Mouse (Mus musculus): ENCODE measurements around the gene Olfr458. TPM values are rescaled to one million over a fixed set of nuclear protein-coding genes. Genes with fewer than 3 reads are reported as not detected.

Gene Olfr458
- polyA plus RNA-seq, 1 experiment from 2014 or later, result not detected

DNA sequence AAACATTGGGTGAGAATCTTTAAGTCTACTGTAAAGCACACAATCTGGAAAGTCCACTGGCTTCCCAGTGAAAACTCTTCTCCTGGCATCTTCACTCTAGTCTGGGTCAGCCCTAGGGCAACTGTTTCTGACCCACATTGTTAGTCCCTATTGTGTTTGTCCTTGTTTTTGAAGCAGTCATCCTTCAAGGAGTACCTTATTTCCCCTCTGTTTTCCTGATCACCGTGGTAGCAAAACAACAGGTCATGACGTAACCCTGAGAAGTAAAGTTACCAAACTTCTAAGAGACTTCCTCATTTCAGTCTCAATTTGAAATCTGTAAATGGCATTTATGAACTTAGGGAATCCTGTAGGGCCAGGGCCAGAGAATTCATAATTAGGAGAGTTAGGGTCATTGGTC lies 43.6 kb downstream of the Olfr458 start:
- H3K9ac ChIP-seq (ENCODE audit: low read depth, low read length), result no peak overlapping the region
- H3K27ac ChIP-seq (ENCODE audit: low read depth, low read length), result no peak overlapping the region
- H3K4me1 ChIP-seq (replicated peaks; ENCODE audit: control insufficient read depth, insufficient read depth, low read length), result no peaks in the 10 kb centered on the region
- H3K27me3 ChIP-seq (ENCODE audit: control insufficient read depth, insufficient read depth, low read length), result no peaks in the 10 kb centered on the region
- H3K4me3 ChIP-seq (ENCODE audit: low read depth, low read length), result no peak overlapping the region
- no peaks in the 10 kb centered on the region for H3K36me3 ChIP-seq (ENCODE audit: control insufficient read depth, insufficient read depth, low read length)
- no peak overlapping the region for H3K4me2 ChIP-seq (replicated peaks; ENCODE audit: low read depth, low read length)
- DNase-seq (ENCODE audit: low spot score) (no peak), ATAC-seq (ENCODE audit: low FRiP score) (no peak)
- H3K9me3 ChIP-seq (ENCODE audit: control insufficient read depth, low read length), result no peaks in the 10 kb centered on the region
- WGBS, result 66% methylated on average over 2 of the region's 2 CpGs

DNA sequence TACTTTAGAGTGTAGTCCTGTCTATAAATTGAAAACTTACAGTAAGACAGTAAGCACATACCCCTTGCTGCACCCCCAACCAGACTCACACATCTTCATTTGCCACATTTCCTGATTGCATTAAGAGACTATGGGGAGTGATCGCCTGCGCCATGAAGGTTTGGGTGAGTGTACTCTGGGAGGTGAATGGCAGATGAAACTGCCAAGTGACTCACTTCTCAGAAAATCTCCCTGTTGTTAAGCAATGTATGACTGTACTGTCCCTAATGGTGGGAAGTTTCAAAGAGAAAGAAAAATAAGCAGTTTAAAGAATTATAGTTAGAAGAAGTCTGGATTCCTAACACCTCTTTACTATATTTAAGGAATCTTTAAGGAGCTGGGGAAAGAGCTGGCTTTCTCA lies 45.6 kb downstream of the Olfr458 start:
- H3K9me3 ChIP-seq (ENCODE audit: control insufficient read depth, low read length), result no peaks in the 10 kb centered on the region
- no peak overlapping the region for H3K4me3 ChIP-seq (ENCODE audit: low read depth, low read length)
- no peak overlapping the region for H3K4me2 ChIP-seq (replicated peaks; ENCODE audit: low read depth, low read length)
- DNase-seq (ENCODE audit: low spot score), result no peak
- no peaks in the 10 kb centered on the region for H3K27me3 ChIP-seq (ENCODE audit: control insufficient read depth, insufficient read depth, low read length)
- H3K9ac ChIP-seq (ENCODE audit: low read depth, low read length), result no peak overlapping the region
- WGBS, result 87% methylated on average over 2 of the region's 2 CpGs
- ATAC-seq (ENCODE audit: low FRiP score), result no peak
- H3K27ac ChIP-seq (ENCODE audit: low read depth, low read length), result no peak overlapping the region
- no peaks in the 10 kb centered on the region for H3K36me3 ChIP-seq (ENCODE audit: control insufficient read depth, insufficient read depth, low read length)
- no peaks in the 10 kb centered on the region for H3K4me1 ChIP-seq (replicated peaks; ENCODE audit: control insufficient read depth, insufficient read depth, low read length)

Other genes with a start within 250 kb of the Olfr458 start
- gene Tas2r144, start 249.9 kb downstream of the Olfr458 start, polyA plus RNA-seq (2014; fragmentation: Nextera tagmentation; extraction: Ambion mirVana), result not detected in 2 replicates
- gene Gstk1, start 219.3 kb downstream of the Olfr458 start, polyA plus RNA-seq (2014; fragmentation: Nextera tagmentation; extraction: Ambion mirVana), result 15.7 and 20.2 TPM in 2 replicates
- 0.63 and 0.86 TPM in 2 replicates for gene Tmem139, start 203.2 kb downstream of the Olfr458 start, polyA plus RNA-seq (2014; fragmentation: Nextera tagmentation; extraction: Ambion mirVana)
- 59.7 and 67.8 TPM in 2 replicates for gene Casp2, start 200.2 kb downstream of the Olfr458 start, polyA plus RNA-seq (2014; fragmentation: Nextera tagmentation; extraction: Ambion mirVana)
- 1.4 and 1.5 TPM in 2 replicates for gene Clcn1, start 178.5 kb downstream of the Olfr458 start, polyA plus RNA-seq (2014; fragmentation: Nextera tagmentation; extraction: Ambion mirVana)
- 2.6 and 3.1 TPM in 2 replicates for gene Fam131b, start 140.6 kb downstream of the Olfr458 start, polyA plus RNA-seq (2014; fragmentation: Nextera tagmentation; extraction: Ambion mirVana)
- gene Zyx, start 115.6 kb downstream of the Olfr458 start, polyA plus RNA-seq (2014; fragmentation: Nextera tagmentation; extraction: Ambion mirVana), result 57.5 and 60.1 TPM in 2 replicates
- gene Epha1, start 91.9 kb downstream of the Olfr458 start, polyA plus RNA-seq (2014; fragmentation: Nextera tagmentation; extraction: Ambion mirVana), result 0.43 and 1.3 TPM in 2 replicates
- gene Tas2r143, start 65.0 kb downstream of the Olfr458 start, polyA plus RNA-seq (2014; fragmentation: Nextera tagmentation; extraction: Ambion mirVana), result not detected in 2 replicates
- 0.15 TPM in 1 of 2 replicates, not detected in the other for gene Tas2r135, start 59.8 kb downstream of the Olfr458 start, polyA plus RNA-seq (2014; fragmentation: Nextera tagmentation; extraction: Ambion mirVana)
- gene Tas2r126, start 30.7 kb downstream of the Olfr458 start, polyA plus RNA-seq (2014; fragmentation: Nextera tagmentation; extraction: Ambion mirVana), result not detected in 2 replicates
- not detected in 2 replicates for gene Olfr457, start 11.1 kb upstream of the Olfr458 start, polyA plus RNA-seq (2014; fragmentation: Nextera tagmentation; extraction: Ambion mirVana)
- not detected in 2 replicates for gene Olfr456, start 22.0 kb upstream of the Olfr458 start, polyA plus RNA-seq (2014; fragmentation: Nextera tagmentation; extraction: Ambion mirVana)
- not detected in 2 replicates for gene Olfr455, start 82.4 kb upstream of the Olfr458 start, polyA plus RNA-seq (2014; fragmentation: Nextera tagmentation; extraction: Ambion mirVana)
- gene Tcaf3, start 132.5 kb upstream of the Olfr458 start, polyA plus RNA-seq (2014; fragmentation: Nextera tagmentation; extraction: Ambion mirVana), result not detected in 2 replicates
- 2.1 and 2.6 TPM in 2 replicates for gene Tcaf2, start 180.1 kb upstream of the Olfr458 start, polyA plus RNA-seq (2014; fragmentation: Nextera tagmentation; extraction: Ambion mirVana)
- 161 and 162 TPM in 2 replicates for gene Tcaf1, start 244.9 kb upstream of the Olfr458 start, polyA plus RNA-seq (2014; fragmentation: Nextera tagmentation; extraction: Ambion mirVana)

Data from hindbrain, embryonic 11.5 days (tissue).